In the genomic region with DNA sequence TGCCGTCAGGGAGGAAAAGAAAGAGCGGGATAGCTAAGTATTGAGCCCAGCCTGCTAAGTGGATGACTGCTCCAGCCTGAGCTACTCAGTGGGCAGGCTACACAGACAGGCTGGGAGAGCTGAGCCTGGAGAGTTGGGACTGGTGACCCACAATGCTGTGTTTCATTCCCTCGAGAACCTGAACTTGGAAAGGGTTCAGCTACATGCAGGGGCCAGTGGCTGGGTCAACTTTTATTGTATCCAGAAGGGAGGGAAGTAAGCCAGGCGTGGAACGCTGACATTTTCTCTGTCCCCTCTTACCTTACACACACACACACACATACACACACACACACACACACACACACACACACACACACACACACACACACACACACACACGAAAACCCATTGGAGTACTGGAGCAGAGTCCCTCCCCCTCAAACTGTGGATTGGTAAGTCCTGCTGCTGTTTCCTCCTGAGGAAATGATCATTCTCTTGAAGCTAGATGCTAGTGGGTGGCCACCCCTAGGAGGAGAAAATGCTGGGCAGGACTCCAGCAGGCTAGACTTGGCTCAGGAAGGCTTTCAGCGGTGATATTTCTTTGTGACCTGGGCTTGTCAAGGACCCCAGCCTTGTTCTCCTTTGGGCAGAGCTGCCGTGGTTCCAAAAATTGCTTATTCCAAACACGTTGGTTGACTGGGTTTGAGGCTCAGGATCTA, we compare ENCODE assay signal across 8 mouse cellular contexts. TPM values are rescaled to one million over a fixed set of nuclear protein-coding genes. Genes with fewer than 3 reads are reported as not detected.
A peak's percentile ranks its signal among the peaks of the same experiment; 100 is the strongest.
DNase-seq lines count a peak whose midpoint lies in the region; ATAC-seq lines count a peak whose summit lies in the region.

No protein-coding gene starts in this region.

- peak; percentile 76 for DNase-seq in MEL-GATA-1-ER (ENCODE audit: extremely low read depth, low read depth)
- peak; percentile 44 for DNase-seq in brain, adult 2 months (ENCODE audit: low read depth, low spot score)
- peak; percentile 83 to 88 for DNase-seq in kidney, postnatal 4 days
- DNase-seq in layer of hippocampus, adult 11-12 months (ENCODE audit: low spot score), result no peak
- DNase-seq in retina, embryonic 14.5 days (ENCODE audit: low spot score), result no peak
- DNase-seq in cerebellum, postnatal 25 days, result no peak

- 32% methylated on average over 9 of the region's 9 CpGs for WGBS in heart, embryonic 15.5 days
- WGBS in midbrain, embryonic 15.5 days, result 56% methylated on average over 9 of the region's 9 CpGs

- H3K4me1 ChIP-seq in heart, embryonic 15.5 days (replicated peaks), result peaks cover 35% of the 10 kb centered on the region
- peaks cover 9% of the 10 kb centered on the region for H3K4me1 ChIP-seq in midbrain, embryonic 15.5 days

- H3K27ac ChIP-seq in heart, embryonic 15.5 days, result peak overlapping the region; percentile 79
- 0 out of 2 replicates have a peak overlapping the region, but pooled peaks have one; percentile 11 for H3K27ac ChIP-seq in midbrain, embryonic 15.5 days

- no peaks in the 10 kb centered on the region for H3K27me3 ChIP-seq in heart, embryonic 15.5 days
- peaks cover 38% of the 10 kb centered on the region for H3K27me3 ChIP-seq in midbrain, embryonic 15.5 days (replicated peaks)

- peak; percentile 70 for ATAC-seq in heart, embryonic 15.5 days (replicated peaks; ENCODE audit: insufficient number of reproducible peaks, insufficient read depth, low FRiP score, low read depth)
- no peak for ATAC-seq in midbrain, embryonic 15.5 days (replicated peaks)

- H3K4me3 ChIP-seq in heart, embryonic 15.5 days, result peak overlapping the region; percentile 63
- H3K4me3 ChIP-seq in midbrain, embryonic 15.5 days, result no peak overlapping the region

- no peaks in the 10 kb centered on the region for H3K36me3 ChIP-seq in heart, embryonic 15.5 days
- no peaks in the 10 kb centered on the region for H3K36me3 ChIP-seq in midbrain, embryonic 15.5 days (replicated peaks)

- H3K9ac ChIP-seq in heart, embryonic 15.5 days, result no peak overlapping the region
- H3K9ac ChIP-seq in midbrain, embryonic 15.5 days, result no peak overlapping the region

- no peaks in the 10 kb centered on the region for H3K9me3 ChIP-seq in heart, embryonic 15.5 days (replicated peaks)
- 0 out of 2 replicates have a peak, but pooled peaks cover 3% of the 10 kb centered on the region for H3K9me3 ChIP-seq in midbrain, embryonic 15.5 days

- peak overlapping the region; percentile 77 for H3K4me2 ChIP-seq in heart, embryonic 15.5 days
- no peak overlapping the region for H3K4me2 ChIP-seq in midbrain, embryonic 15.5 days

RNA-seq across cellular contexts. Expression of gene F11r, which starts 2.8 kb away (rescaled TPM):
- polyA plus RNA-seq in heart, embryonic 15.5 days (2015; fragmentation: Nextera tagmentation; extraction: Ambion mirVana), result 63.5 and 66.2 TPM in 2 replicates
- 9.4 and 11.8 TPM in 2 replicates for polyA plus RNA-seq in midbrain, embryonic 15.5 days (2015; fragmentation: Nextera tagmentation; extraction: Ambion mirVana)

RNA-seq across cellular contexts. Expression of gene Tstd1, which starts 21.5 kb away (rescaled TPM):
- polyA plus RNA-seq in heart, embryonic 15.5 days (2015; fragmentation: Nextera tagmentation; extraction: Ambion mirVana), result 2.7 and 3.1 TPM in 2 replicates
- polyA plus RNA-seq in midbrain, embryonic 15.5 days (2015; fragmentation: Nextera tagmentation; extraction: Ambion mirVana), result 8.4 and 8.8 TPM in 2 replicates

RNA-seq across cellular contexts. Expression of gene Usf1, which starts 29.1 kb away (rescaled TPM):
- 48.7 and 57.5 TPM in 2 replicates for polyA plus RNA-seq in heart, embryonic 15.5 days (2015; fragmentation: Nextera tagmentation; extraction: Ambion mirVana)
- 205 and 216 TPM in 2 replicates for polyA plus RNA-seq in midbrain, embryonic 15.5 days (2015; fragmentation: Nextera tagmentation; extraction: Ambion mirVana)

RNA-seq across cellular contexts. Expression of gene Arhgap30, which starts 51.4 kb away (rescaled TPM):
- polyA plus RNA-seq in heart, embryonic 15.5 days (2015; fragmentation: Nextera tagmentation; extraction: Ambion mirVana), result 1.00 and 5.3 TPM in 2 replicates
- 0.66 and 0.87 TPM in 2 replicates for polyA plus RNA-seq in midbrain, embryonic 15.5 days (2015; fragmentation: Nextera tagmentation; extraction: Ambion mirVana)

Comparison
In these comparisons a context has a peak if more than half of its experiments do, and no peak if none do; other contexts are left out.
1. DNase-seq: peak in MEL-GATA-1-ER (single experiment), brain, adult 2 months (single experiment) and kidney, postnatal 4 days (2 of 2); none in layer of hippocampus, adult 11-12 months (single experiment), retina, embryonic 14.5 days (single experiment) and cerebellum, postnatal 25 days (0 of 2).